Mouse (Mus musculus): ENCODE results near the gene Celf6.

Celf6 gene

GRCm38 (mm10) chr9:59588252-59588651, 10.5 kb downstream of the Celf6 start:
- no peak for DNase-seq (ENCODE audit: low spot score in 2 of 2)

- peak; percentile 71 to 86 for DNase-seq (ENCODE audit: low spot score in 2 of 2)
Observed at GRCm38 (mm10) chr9:59588710-59589671, 11.3 kb downstream of the Celf6 start.

DNA sequence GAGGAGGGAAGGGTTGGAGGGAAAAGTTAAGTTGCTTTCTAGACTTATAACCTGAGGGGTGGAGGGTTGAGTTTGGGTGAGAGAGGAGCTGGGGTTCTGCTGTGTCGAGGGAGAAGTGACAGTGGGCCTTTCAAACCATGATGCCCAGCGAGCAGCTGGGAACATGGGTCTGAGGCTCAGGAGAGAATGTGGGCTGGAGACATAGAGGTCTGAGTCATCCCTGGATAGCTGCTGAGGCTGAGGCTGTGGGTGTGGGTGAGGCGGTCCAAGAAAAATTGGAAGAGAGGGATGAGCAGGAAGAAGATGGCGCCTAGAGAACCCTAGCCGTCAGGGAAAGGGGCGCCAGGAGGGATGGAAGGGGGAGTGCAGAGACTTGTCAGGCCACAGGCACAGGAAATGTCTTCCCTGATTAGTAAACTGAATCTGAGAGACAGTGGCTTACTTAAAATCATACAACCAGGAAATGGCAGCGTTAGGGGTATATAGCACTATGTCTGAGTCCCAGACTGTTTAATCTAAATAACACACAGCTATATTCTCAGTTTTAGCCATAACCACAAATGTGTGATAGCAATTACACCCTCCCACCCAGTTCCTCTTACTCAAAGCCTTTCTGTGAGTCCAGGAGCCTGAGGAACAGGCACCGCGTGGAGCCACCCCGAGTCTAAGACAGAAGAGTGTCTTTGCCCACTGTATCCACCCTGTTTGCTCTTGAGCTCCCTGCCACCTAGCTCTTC, 12.2 kb downstream of the Celf6 start:
- peak; percentile 67 to 75 for DNase-seq (ENCODE audit: low spot score in 2 of 2)

DNA sequence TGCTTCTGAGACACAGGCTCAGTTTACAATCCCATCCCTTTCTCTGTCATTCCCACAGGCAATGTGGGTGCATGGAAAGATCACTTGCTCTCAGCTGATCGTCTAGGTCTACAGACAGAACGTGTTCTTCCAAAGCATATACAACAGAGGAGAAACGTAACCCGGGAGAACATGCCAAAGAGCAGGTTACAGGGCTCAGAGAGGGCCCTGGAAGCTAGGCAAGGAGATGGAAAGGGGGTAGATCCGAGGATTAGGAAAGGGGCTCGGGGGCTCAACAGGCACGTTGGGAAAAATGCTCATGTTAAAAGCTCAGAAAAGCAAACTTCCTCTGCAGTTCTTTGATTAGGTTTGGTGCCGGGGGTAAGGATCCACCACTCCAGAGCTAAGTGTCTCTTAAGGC, 23.9 kb downstream of the Celf6 start:
- DNase-seq (ENCODE audit: low spot score in 2 of 2): no peak

DNA sequence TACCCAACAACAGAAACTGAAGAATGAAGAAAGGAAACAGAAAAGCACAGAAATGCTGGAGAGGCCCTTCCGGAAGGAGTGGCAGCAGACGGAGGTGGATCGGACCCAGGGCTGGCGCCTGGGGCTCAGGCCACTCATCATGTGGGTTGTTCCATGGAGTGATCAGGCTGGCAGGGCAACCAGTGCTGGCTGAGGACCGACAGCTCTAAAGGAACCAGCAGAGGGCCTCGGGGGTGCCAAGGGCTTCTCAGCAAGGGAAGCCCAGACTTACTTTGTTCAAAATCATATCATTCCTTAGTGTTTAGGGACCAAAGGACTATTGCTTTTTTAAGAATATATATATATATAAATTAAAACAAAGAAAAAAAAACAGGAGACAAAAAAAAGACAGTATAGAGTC, 28.2 kb downstream of the Celf6 start:
- DNase-seq (ENCODE audit: low spot score in 2 of 2): no peak

DNA sequence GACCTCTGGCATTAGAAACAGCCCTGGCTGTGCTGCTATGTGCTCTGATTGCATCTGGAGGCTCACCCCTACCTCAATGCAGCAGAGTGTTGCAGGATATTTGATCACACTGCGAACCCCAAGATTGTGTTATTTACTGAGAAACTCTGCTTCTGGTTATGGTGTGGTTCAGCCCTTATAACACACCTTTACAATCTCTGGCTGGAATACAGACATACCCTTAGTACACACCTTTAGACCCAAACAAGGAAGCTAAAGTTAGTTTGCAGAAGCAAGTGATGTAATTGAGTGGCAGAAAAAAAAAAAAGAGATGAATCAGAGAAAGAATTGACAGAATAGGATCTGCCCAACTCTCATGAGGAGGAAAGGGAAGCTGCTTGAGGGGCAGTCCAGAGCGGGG, 33.2 kb downstream of the Celf6 start:
- no peak for DNase-seq (ENCODE audit: low spot score in 2 of 2)

DNA sequence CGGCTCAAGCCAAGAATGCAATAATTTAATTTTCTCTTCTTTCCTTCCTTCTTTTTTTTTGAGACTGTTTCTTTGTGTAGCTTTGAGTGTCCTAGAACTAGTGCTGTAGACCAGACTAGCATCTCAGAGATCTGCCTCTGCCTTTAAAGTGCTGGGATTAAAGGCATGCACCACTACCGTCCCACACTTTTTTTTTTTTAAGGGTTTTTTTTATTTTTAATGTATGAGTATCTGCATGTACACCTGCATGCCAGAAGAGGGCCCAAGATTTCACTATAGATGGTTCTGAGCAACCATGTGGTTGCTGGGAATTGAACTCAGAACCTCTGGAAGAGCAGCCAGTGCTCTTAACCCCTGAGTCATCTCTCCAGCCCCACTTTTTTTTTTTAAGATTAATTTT, 38.1 kb downstream of the Celf6 start:
- DNase-seq (ENCODE audit: low spot score in 2 of 2): no peak

DNA sequence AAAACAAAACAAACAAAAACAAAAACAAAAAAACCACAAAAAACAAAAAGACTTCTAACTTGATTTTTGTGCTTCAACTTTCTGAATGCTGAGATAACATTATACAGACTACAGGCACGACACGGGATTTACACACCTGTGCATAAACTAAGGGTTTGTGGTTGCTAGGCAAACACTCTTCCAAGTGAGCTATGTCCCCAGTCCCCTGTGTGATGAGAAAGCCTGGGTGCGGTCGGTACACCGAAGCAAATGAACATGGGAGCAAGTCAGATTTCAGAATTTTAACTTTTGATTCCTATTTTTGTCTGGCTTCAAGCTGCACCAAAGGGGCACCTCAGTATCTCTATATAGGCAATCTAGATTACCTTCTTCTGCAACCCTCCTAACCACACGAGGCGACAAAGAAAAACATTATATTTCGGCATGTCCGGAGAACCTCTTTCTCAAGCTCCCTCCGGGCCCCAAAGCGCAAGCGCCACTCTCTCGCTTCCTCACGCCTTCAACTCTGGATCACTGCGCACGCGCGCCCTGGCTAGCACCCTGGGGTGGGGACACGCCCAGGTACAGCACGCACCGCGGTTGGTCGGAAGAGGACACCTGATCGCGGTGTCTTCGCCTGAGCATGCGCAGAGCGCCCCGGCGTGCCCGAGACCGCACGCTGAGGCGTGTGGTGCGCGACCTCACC, 39.0 kb downstream of the Celf6 start, which contains the start of gene Parp6:
Parp6 (plus strand) TSS at position 663 of the 685 bp plus-strand sequence.
- peak; percentile 99 to 100 for DNase-seq (ENCODE audit: low spot score in 2 of 2)

DNA sequence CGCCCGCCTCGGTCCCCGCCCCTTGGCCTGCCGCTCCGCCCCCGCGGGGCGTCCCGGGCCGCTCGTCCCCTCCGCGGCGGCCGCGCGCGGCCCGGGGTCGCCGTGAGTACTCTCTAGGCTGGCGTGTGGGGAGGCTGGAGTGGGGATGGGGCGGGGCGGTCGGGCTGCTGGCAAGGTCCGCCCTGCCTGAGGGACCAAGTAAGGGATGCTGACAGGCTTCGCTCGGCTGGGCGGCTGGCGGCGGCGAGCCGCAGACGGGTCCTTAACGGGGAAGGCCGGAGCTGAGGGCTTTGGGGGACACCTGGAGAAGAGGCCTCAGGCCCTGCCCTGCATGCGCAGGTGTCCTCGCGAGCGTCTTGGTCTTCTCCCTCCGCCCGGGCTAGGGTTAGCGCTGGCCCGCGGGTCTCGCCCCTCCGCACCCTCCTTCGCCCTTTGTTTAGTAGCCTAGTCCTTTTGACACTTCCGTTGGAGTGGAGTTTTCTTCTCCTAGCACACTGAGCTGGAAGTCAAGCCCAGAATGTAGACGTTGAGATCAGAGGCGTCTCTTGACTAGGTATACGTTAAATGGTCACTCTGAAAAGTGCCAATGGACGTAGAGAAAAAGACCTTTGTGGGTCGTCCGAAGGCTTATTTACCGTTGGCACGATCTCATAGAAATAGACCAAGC, 39.7 kb downstream of the Celf6 start:
- peak in 1 of 2 experiments; percentile 19 for DNase-seq (ENCODE audit: low spot score in 2 of 2)

GRCm38 (mm10) chr9:59638372-59638771, 60.7 kb downstream of the Celf6 start:
- no peak for DNase-seq (ENCODE audit: low spot score in 2 of 2)

- DNase-seq (ENCODE audit: low spot score in 2 of 2): no peak
Observed at GRCm38 (mm10) chr9:59639936-59640335, 62.2 kb downstream of the Celf6 start.

DNA sequence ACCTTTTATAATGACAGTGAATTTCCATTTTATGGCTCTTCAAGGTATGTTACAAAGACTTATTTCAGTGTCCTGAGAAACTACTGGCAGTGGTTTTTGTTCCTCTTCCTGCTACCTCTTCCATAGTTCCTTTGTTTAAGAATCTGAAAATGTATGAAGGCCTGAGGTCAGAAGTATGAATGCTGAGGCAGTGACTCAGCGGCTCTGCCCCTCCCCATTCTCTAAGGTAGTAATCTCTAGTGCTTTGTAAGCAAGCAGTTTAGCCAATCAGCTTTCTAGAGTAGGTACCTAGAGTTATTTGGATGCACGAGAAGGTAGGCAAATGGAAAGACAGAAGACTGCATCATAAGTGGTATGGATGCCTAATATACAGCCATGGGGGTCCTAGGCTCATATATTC, 63.6 kb downstream of the Celf6 start:
- DNase-seq (ENCODE audit: low spot score in 2 of 2): no peak

DNA sequence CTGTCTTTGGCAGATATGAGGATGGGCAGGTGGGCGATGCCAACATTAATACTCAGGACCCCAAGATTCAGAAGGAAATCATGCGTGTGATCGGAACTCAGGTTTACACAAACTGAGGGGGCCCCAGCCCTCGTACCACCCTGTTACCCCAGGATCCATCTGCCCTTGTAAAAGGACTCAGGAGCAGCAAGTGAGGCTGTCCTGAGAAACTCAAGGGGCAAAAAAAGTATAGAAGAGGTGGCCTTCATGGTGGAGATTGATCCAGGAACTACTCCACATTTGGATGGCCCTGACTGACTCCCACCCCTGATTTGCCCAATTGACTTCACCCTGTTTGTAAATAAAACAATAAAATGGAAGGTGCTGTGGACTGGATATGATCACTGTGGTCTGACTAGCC, 72.2 kb downstream of the Celf6 start:
- no peak for DNase-seq (ENCODE audit: low spot score in 2 of 2)

DNA sequence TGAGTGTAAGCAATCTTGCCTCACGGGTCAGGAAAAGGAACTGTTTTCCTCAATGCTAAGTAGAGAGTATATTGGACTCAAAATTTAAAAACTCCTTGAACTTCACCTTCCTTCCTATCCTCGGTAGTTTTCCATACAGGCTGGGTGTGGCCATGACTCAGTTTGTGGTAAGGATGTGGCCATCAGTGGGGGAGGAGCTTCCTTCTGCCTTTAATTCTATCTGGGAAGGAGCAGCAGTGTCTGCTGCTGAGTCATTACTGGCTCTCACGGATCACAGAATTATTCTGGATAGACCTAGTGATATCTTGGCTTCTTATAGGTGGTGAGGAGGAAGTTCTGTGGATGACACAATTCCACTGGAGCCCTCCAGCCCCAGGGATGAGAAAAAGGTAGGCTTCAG, 75.7 kb downstream of the Celf6 start:
- DNase-seq (ENCODE audit: low spot score in 2 of 2): peak in 1 of 2 experiments; percentile 50

DNA sequence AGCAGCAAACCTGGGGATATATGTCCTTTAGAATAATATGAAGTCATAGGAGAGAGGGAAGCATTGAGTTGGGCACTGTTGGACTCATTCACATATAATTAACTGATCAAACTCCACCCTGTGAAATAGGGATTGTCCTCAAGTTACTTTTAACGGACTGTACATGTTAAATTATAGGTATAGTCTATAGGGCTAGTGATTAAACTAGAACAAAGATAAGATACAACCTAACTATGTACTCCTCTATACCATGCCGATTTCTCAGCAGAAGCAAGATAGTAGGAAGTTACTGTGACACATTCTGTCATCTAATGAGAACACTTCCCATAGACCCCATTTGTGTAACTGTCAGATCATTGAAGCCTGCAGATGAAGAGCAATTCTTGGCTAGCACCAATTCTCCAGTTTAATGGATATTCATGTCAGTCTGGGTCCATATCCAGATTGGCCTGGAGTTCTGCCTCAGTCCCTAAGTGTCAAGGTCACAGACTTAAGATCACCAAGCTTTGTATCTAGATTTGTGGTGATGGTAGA, 76.8 kb downstream of the Celf6 start:
- DNase-seq (ENCODE audit: low spot score in 2 of 2): no peak

DNA sequence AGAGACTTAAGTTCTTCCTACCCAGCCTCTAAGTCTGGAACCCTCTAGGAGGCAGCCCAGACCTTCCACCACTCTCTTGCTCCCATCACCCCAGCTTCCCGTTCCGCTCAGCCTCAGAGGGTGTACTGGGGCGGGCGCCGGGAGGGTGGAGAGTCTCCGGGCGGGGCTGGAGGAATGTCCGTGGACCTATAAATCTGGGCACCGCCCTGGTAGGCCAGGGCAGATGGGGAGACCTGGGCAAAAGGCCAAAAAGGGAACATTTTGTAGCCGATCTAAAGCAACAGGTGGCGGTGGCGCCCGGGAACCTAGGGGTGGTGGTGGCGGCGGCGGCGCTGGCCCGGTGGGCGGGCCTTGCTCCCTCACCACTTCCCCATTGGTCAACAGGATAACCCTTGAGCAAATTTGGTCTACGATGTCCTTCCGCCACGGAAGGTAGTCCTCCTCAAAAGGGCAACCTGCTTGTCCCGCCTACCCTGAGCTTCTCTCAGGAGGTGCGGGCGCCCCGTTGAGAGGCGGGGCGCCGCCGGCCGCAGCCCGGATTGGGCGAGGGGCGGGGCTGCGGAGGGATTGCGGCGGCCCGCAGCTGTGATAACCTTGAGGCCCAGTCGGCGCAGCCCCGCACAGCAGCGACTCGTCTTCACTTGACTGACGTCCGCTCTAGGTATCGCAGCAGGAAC, 78.4 kb downstream of the Celf6 start, which contains the start of gene Pkm:
Pkm (plus strand) TSS at position 411 of the 677 bp plus-strand sequence.
- peak; percentile 96 to 98 for DNase-seq (ENCODE audit: low spot score in 2 of 2)

All from frontal cortex, postnatal 36 days (tissue).